Mouse (Mus musculus): Measurements from ENCODE around the gene Plcl2. TPM values are rescaled to one million over a fixed set of nuclear protein-coding genes. Genes with fewer than 3 reads are reported as not detected.

The Plcl2 gene
- polyA plus RNA-seq (2012; rRNA removed) = 3.2 and 4.3 TPM in 2 replicates

DNA sequence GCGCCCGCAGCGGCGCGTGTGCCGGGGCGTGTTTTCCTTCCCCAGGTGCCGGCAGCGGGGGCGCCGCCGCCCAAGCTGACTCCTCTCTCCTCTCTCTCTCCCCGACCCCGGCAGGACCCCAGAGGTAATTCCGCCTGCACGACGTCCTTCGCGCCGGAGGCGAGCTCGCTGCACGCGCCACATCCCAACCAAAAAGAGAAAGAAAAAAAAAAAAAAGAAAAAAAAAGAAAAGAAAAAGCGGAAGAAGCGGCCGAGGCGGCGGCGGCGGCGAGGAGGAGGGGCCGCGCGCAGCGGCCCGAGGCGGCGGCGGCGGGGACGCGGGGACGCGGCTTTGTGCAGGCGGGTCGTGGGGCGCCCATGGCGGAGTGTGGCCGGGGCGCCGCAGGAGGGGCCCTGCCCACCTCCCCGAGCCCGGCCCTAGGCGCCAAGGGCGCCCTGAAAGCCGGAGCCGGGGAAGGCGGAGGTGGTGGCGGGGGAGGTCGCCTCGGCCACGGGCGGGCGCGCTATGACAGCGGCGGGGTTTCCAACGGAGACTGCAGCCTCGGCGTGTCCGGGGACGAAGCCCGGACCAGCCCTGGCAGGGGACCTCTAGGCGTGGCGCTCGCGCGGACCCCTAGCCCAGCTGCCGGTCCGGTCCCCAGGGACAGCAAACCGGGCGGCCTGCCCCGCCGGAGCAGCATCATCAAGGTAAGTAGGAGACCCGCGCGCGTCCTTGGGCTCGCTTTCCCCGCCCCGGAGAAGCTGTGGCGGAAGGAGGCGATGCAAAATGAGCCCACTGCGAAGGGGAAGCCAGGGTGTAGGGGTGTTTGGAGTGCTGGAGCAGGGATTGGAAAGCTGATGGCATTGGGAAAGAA lies at the start of gene Plcl2:
Plcl2 (plus strand) TSS at position 153 of the 854 bp plus-strand sequence.
- TF ChIP-seq CTCF (conservative IDR thresholded peaks at IDR 0.05; ENCODE audit: insufficient read depth, insufficient read length, low read depth, low read length) (no peak), POLR2A (IDR thresholded peaks at IDR 0.05; ENCODE audit: low read depth, low read length) (no peak)
- Histone ChIP-seq H3K27me3 (replicated peaks; ENCODE audit: control insufficient read depth, insufficient read depth, low read length) (no peaks in the 10 kb centered on the region), H3K4me1 (ENCODE audit: control insufficient read depth, insufficient read depth, low read length) (peaks cover 4% of the 10 kb centered on the region; the same call in 1 of the 2 replicates), H3K36me3 (ENCODE audit: control insufficient read depth, insufficient read depth, low read length) (no peaks in the 10 kb centered on the region), H3K27ac (ENCODE audit: insufficient read depth, low read depth, low read length) (peak within 1 kb of the TSS; percentile 3; the same call in 1 of the 2 replicates), H3K4me3 (ENCODE audit: insufficient read depth, low read depth, low read length) (peak within 1 kb of the TSS; percentile 88)
- DNase-seq = peak; percentile 58
- 2% methylated on average over 94 of the region's 95 CpGs for WGBS

GRCm38 (mm10) chr17:50460301-50460700 lies 48.9 kb upstream of the Plcl2 start:
- Histone ChIP-seq H3K27me3 (replicated peaks; ENCODE audit: control insufficient read depth, insufficient read depth, low read length) (no peaks in the 10 kb centered on the region), H3K4me1 (ENCODE audit: control insufficient read depth, insufficient read depth, low read length) (no peaks in the 10 kb centered on the region), H3K4me3 (ENCODE audit: insufficient read depth, low read depth, low read length) (no peak overlapping the region), H3K36me3 (ENCODE audit: control insufficient read depth, insufficient read depth, low read length) (no peaks in the 10 kb centered on the region), H3K27ac (ENCODE audit: insufficient read depth, low read depth, low read length) (no peak overlapping the region)
- TF ChIP-seq CTCF (conservative IDR thresholded peaks at IDR 0.05; ENCODE audit: insufficient read depth, insufficient read length, low read depth, low read length) (no peak), POLR2A (IDR thresholded peaks at IDR 0.05; ENCODE audit: low read depth, low read length) (no peak)
- WGBS = 75% methylated on average over 8 of the region's 8 CpGs
- no peak for DNase-seq

DNA sequence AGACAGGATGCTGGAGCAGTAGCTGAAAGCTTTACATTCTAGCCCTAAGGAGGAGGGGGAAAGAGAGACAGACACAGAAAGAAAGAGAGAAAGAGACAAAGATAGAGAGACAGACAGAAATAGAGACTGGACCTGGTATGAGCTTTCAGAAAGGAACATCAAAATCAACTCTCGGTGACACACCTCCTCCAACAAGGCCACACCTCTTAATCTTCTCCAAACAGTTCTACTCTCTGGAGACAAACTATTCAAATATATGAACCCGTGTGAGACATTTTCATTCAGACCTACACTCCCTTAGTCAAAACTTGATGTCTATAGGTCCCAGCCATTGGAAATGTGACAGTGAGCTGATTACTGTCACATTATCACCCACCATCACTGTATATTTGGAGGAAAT lies 41.8 kb upstream of the Plcl2 start:
- Histone ChIP-seq H3K4me3 (ENCODE audit: insufficient read depth, low read depth, low read length) (no peak overlapping the region), H3K4me1 (ENCODE audit: control insufficient read depth, insufficient read depth, low read length) (no peaks in the 10 kb centered on the region), H3K36me3 (ENCODE audit: control insufficient read depth, insufficient read depth, low read length) (no peaks in the 10 kb centered on the region), H3K27me3 (replicated peaks; ENCODE audit: control insufficient read depth, insufficient read depth, low read length) (no peaks in the 10 kb centered on the region), H3K27ac (ENCODE audit: insufficient read depth, low read depth, low read length) (no peak overlapping the region)
- no peak for DNase-seq
- 93% methylated on average over 2 of the region's 2 CpGs for WGBS
- TF ChIP-seq CTCF (conservative IDR thresholded peaks at IDR 0.05; ENCODE audit: insufficient read depth, insufficient read length, low read depth, low read length) (no peak), POLR2A (IDR thresholded peaks at IDR 0.05; ENCODE audit: low read depth, low read length) (no peak)

GRCm38 (mm10) chr17:50469126-50469525 lies 40.1 kb upstream of the Plcl2 start:
- H3K36me3 ChIP-seq (ENCODE audit: control insufficient read depth, insufficient read depth, low read length) = no peaks in the 10 kb centered on the region
- TF ChIP-seq CTCF (conservative IDR thresholded peaks at IDR 0.05; ENCODE audit: insufficient read depth, insufficient read length, low read depth, low read length) (no peak), POLR2A (IDR thresholded peaks at IDR 0.05; ENCODE audit: low read depth, low read length) (no peak)
- H3K4me3 ChIP-seq (ENCODE audit: insufficient read depth, low read depth, low read length) = no peak overlapping the region
- H3K4me1 ChIP-seq (ENCODE audit: control insufficient read depth, insufficient read depth, low read length) = no peaks in the 10 kb centered on the region
- WGBS = 79% methylated on average over 5 of the region's 5 CpGs
- H3K27ac ChIP-seq (ENCODE audit: insufficient read depth, low read depth, low read length) = no peak overlapping the region
- DNase-seq = no peak
- H3K27me3 ChIP-seq (replicated peaks; ENCODE audit: control insufficient read depth, insufficient read depth, low read length) = no peaks in the 10 kb centered on the region

GRCm38 (mm10) chr17:50469543-50470431 lies 39.4 kb upstream of the Plcl2 start:
- no peaks in the 10 kb centered on the region for H3K27me3 ChIP-seq (replicated peaks; ENCODE audit: control insufficient read depth, insufficient read depth, low read length)
- no peaks in the 10 kb centered on the region for H3K36me3 ChIP-seq (ENCODE audit: control insufficient read depth, insufficient read depth, low read length)
- peak; percentile 38 for DNase-seq
- no peaks in the 10 kb centered on the region for H3K4me1 ChIP-seq (ENCODE audit: control insufficient read depth, insufficient read depth, low read length)
- peak overlapping the region; percentile 90 for H3K27ac ChIP-seq (ENCODE audit: insufficient read depth, low read depth, low read length)
- no peak for TF ChIP-seq POLR2A (IDR thresholded peaks at IDR 0.05; ENCODE audit: low read depth, low read length)
- TF ChIP-seq CTCF (conservative IDR thresholded peaks at IDR 0.05; ENCODE audit: insufficient read depth, insufficient read length, low read depth, low read length) = no peak
- H3K4me3 ChIP-seq (ENCODE audit: insufficient read depth, low read depth, low read length) = peak overlapping the region; percentile 32; the same call in 1 of the 2 replicates
- WGBS = 22% methylated on average over 13 of the region's 13 CpGs

- no peaks in the 10 kb centered on the region for H3K36me3 ChIP-seq (ENCODE audit: control insufficient read depth, insufficient read depth, low read length)
- TF ChIP-seq CTCF (conservative IDR thresholded peaks at IDR 0.05; ENCODE audit: insufficient read depth, insufficient read length, low read depth, low read length) (no peak), POLR2A (IDR thresholded peaks at IDR 0.05; ENCODE audit: low read depth, low read length) (no peak)
- 12% methylated on average over 16 of the region's 16 CpGs for WGBS
- H3K4me1 ChIP-seq (ENCODE audit: control insufficient read depth, insufficient read depth, low read length) = no peaks in the 10 kb centered on the region
- DNase-seq = peak; percentile 66
- H3K4me3 ChIP-seq (ENCODE audit: insufficient read depth, low read depth, low read length) = peak overlapping the region; percentile 32
- peak overlapping the region; percentile 90 for H3K27ac ChIP-seq (ENCODE audit: insufficient read depth, low read depth, low read length)
- H3K27me3 ChIP-seq (replicated peaks; ENCODE audit: control insufficient read depth, insufficient read depth, low read length) = no peaks in the 10 kb centered on the region
Observed at GRCm38 (mm10) chr17:50470432-50471078, 38.6 kb upstream of the Plcl2 start.

Data from kidney, adult 2 months (tissue).